Mouse (Mus musculus): ENCODE results near the gene Rpl27a. TPM values are rescaled to one million over a fixed set of nuclear protein-coding genes. Genes with fewer than 3 reads are reported as not detected.
A peak's percentile ranks its signal among the peaks of the same experiment; 100 is the strongest.

Gene Rpl27a
- polyA plus RNA-seq, 2 experiments, result 93.6 to 486 TPM

- ATAC-seq (ENCODE audit: insufficient read depth), result no peak
- Histone ChIP-seq H3K36me3 (replicated peaks; ENCODE audit: control insufficient read depth, insufficient read depth, low read depth) (peaks cover 4% of the 10 kb centered on the region), H3K27ac (no peak overlapping the region), H3K4me2 (ENCODE audit: low read depth) (no peak overlapping the region), H3K4me1 (replicated peaks; ENCODE audit: control insufficient read depth in 2 of 2, insufficient read depth in 2 of 2, low read length in 1 of 2) (no peaks in the 10 kb centered on the region), H3K4me3 (ENCODE audit: insufficient read depth in 1 of 2, low read depth in 2 of 2, low read length in 2 of 2) (no peak overlapping the region), H3K9me3 (ENCODE audit: control insufficient read depth, low read length) (no peaks in the 10 kb centered on the region), H3K9ac (replicated peaks) (no peak overlapping the region), H3K27me3 (ENCODE audit: control insufficient read depth, insufficient read depth, low read length) (no peaks in the 10 kb centered on the region)
- DNase-seq (ENCODE audit: low read depth in 3 of 3, low spot score in 3 of 3), result no peak
- 76% methylated on average over 4 of the region's 4 CpGs for WGBS (ENCODE audit: insufficient replicate concordance)
- TF ChIP-seq CTCF (IDR thresholded peaks at IDR 0.05; ENCODE audit: low read depth), result no peak
- no peak for TF ChIP-seq EP300 (IDR thresholded peaks at IDR 0.05; ENCODE audit: low read depth)
Measured at GRCm38 (mm10) chr7:109536451-109536946, 17.6 kb downstream of the Rpl27a start.

GRCm38 (mm10) chr7:109540902-109541301 lies 22.0 kb downstream of the Rpl27a start:
- Histone ChIP-seq H3K9me3 (ENCODE audit: control insufficient read depth, low read length) (no peaks in the 10 kb centered on the region), H3K27ac (no peak overlapping the region), H3K27me3 (ENCODE audit: control insufficient read depth, insufficient read depth, low read length) (no peaks in the 10 kb centered on the region), H3K4me1 (replicated peaks; ENCODE audit: control insufficient read depth in 2 of 2, insufficient read depth in 2 of 2, low read length in 1 of 2) (no peaks in the 10 kb centered on the region), H3K9ac (replicated peaks) (no peak overlapping the region), H3K4me2 (ENCODE audit: low read depth) (no peak overlapping the region), H3K36me3 (replicated peaks; ENCODE audit: control insufficient read depth, insufficient read depth, low read depth) (no peaks in the 10 kb centered on the region), H3K4me3 (ENCODE audit: insufficient read depth in 1 of 2, low read depth in 2 of 2, low read length in 2 of 2) (no peak overlapping the region)
- no peak for TF ChIP-seq EP300 (IDR thresholded peaks at IDR 0.05; ENCODE audit: low read depth)
- TF ChIP-seq CTCF (IDR thresholded peaks at IDR 0.05; ENCODE audit: low read depth), result no peak
- DNase-seq (ENCODE audit: low read depth in 3 of 3, low spot score in 3 of 3) (no peak), ATAC-seq (ENCODE audit: insufficient read depth) (no peak)

- H3K4me2 ChIP-seq (ENCODE audit: low read depth), result no peak overlapping the region
- H3K36me3 ChIP-seq (replicated peaks; ENCODE audit: control insufficient read depth, insufficient read depth, low read depth), result no peaks in the 10 kb centered on the region
- no peaks in the 10 kb centered on the region for H3K27me3 ChIP-seq (ENCODE audit: control insufficient read depth, insufficient read depth, low read length)
- H3K9ac ChIP-seq (replicated peaks), result no peak overlapping the region
- no peaks in the 10 kb centered on the region for H3K4me1 ChIP-seq (replicated peaks; ENCODE audit: control insufficient read depth in 2 of 2, insufficient read depth in 2 of 2, low read length in 1 of 2)
- TF ChIP-seq EP300 (IDR thresholded peaks at IDR 0.05; ENCODE audit: low read depth) (no peak), CTCF (IDR thresholded peaks at IDR 0.05; ENCODE audit: low read depth) (no peak)
- no peaks in the 10 kb centered on the region for H3K9me3 ChIP-seq (ENCODE audit: control insufficient read depth, low read length)
- DNase-seq (ENCODE audit: low read depth in 3 of 3, low spot score in 3 of 3) (no peak), ATAC-seq (ENCODE audit: insufficient read depth) (0 out of 2 replicates have a peak, but pooled peaks have one; percentile 23)
- no peak overlapping the region for H3K4me3 ChIP-seq (ENCODE audit: insufficient read depth in 1 of 2, low read depth in 2 of 2, low read length in 2 of 2)
- H3K27ac ChIP-seq, result no peak overlapping the region
- 43% methylated on average over 10 of the region's 10 CpGs for WGBS (ENCODE audit: insufficient replicate concordance)
Measured at GRCm38 (mm10) chr7:109541609-109542363, 22.8 kb downstream of the Rpl27a start.

GRCm38 (mm10) chr7:109542364-109542628 lies 23.3 kb downstream of the Rpl27a start:
- no peak overlapping the region for H3K9ac ChIP-seq (replicated peaks)
- ATAC-seq (ENCODE audit: insufficient read depth), result no peak
- TF ChIP-seq CTCF (IDR thresholded peaks at IDR 0.05; ENCODE audit: low read depth), result no peak
- TF ChIP-seq EP300 (IDR thresholded peaks at IDR 0.05; ENCODE audit: low read depth), result no peak
- WGBS (ENCODE audit: insufficient replicate concordance), result 42% methylated on average over 3 of the region's 3 CpGs
- no peaks in the 10 kb centered on the region for H3K9me3 ChIP-seq (ENCODE audit: control insufficient read depth, low read length)
- H3K36me3 ChIP-seq (replicated peaks; ENCODE audit: control insufficient read depth, insufficient read depth, low read depth), result no peaks in the 10 kb centered on the region
- no peak overlapping the region for H3K27ac ChIP-seq
- H3K4me2 ChIP-seq (ENCODE audit: low read depth), result no peak overlapping the region
- no peaks in the 10 kb centered on the region for H3K4me1 ChIP-seq (replicated peaks; ENCODE audit: control insufficient read depth in 2 of 2, insufficient read depth in 2 of 2, low read length in 1 of 2)
- H3K27me3 ChIP-seq (ENCODE audit: control insufficient read depth, insufficient read depth, low read length), result no peaks in the 10 kb centered on the region
- no peak for DNase-seq (ENCODE audit: low read depth in 3 of 3, low spot score in 3 of 3)
- H3K4me3 ChIP-seq (ENCODE audit: insufficient read depth in 1 of 2, low read depth in 2 of 2, low read length in 2 of 2), result no peak overlapping the region

GRCm38 (mm10) chr7:109544792-109545191 lies 25.8 kb downstream of the Rpl27a start:
- no peaks in the 10 kb centered on the region for H3K36me3 ChIP-seq (replicated peaks; ENCODE audit: control insufficient read depth, insufficient read depth, low read depth)
- no peak for ATAC-seq (ENCODE audit: insufficient read depth)
- H3K27ac ChIP-seq, result no peak overlapping the region
- no peaks in the 10 kb centered on the region for H3K27me3 ChIP-seq (ENCODE audit: control insufficient read depth, insufficient read depth, low read length)
- 71% methylated on average over 5 of the region's 5 CpGs for WGBS (ENCODE audit: insufficient replicate concordance)
- H3K9ac ChIP-seq (replicated peaks), result no peak overlapping the region
- TF ChIP-seq CTCF (IDR thresholded peaks at IDR 0.05; ENCODE audit: low read depth) (no peak), EP300 (IDR thresholded peaks at IDR 0.05; ENCODE audit: low read depth) (no peak)
- H3K4me3 ChIP-seq (ENCODE audit: insufficient read depth in 1 of 2, low read depth in 2 of 2, low read length in 2 of 2), result no peak overlapping the region
- no peaks in the 10 kb centered on the region for H3K9me3 ChIP-seq (ENCODE audit: control insufficient read depth, low read length)
- no peak overlapping the region for H3K4me2 ChIP-seq (ENCODE audit: low read depth)
- H3K4me1 ChIP-seq (replicated peaks; ENCODE audit: control insufficient read depth in 2 of 2, insufficient read depth in 2 of 2, low read length in 1 of 2), result no peaks in the 10 kb centered on the region
- no peak for DNase-seq (ENCODE audit: low read depth in 3 of 3, low spot score in 3 of 3)

Data from liver, embryonic 14.5 days (tissue).